Mouse (Mus musculus) stomach, postnatal 0 days (tissue): Measurements from ENCODE around the gene Pax9. TPM values are rescaled to one million over a fixed set of nuclear protein-coding genes. Genes with fewer than 3 reads are reported as not detected.

Experiments used
- ATAC-seq: fragments of 200-750 bp; cut with Nextera tagmentation; 2 replicates; pipeline ENCODE4 v1.8.0; 2017; ENCODE audit not compliant: low FRiP score, low TSS enrichment
- DNase-seq: peaks from one replicate; pipeline ENCODE4 v3.0.0-alpha.2; 2016; ENCODE audit warnings: low spot score
- H3K27ac ChIP-seq: fragments of 300-500 bp; sonication (generic); replicated peaks from 2 replicates; pipeline ENCODE4 v1.5.1; 2014; ENCODE audit warnings: mild to moderate bottlenecking, control low read depth
- H3K27me3 ChIP-seq: fragments of 300-500 bp; sonication (generic); 2 replicates; pipeline ENCODE4 v1.6.1; 2014; ENCODE audit warnings: low read length; ENCODE audit not compliant: control insufficient read depth, insufficient read depth
- H3K36me3 ChIP-seq: fragments of 300-500 bp; sonication (generic); 2 replicates; pipeline ENCODE4 v1.6.1; 2014; ENCODE audit warnings: low read length, mixed read lengths; ENCODE audit not compliant: control insufficient read depth, insufficient read depth
- H3K4me1 ChIP-seq: fragments of 300-500 bp; sonication (generic); replicated peaks from 2 replicates; pipeline ENCODE4 v1.6.1; 2014; ENCODE audit warnings: antibody characterized with exemption; ENCODE audit not compliant: control insufficient read depth, insufficient read depth
- H3K4me2 ChIP-seq: fragments of 300-500 bp; sonication (generic); replicated peaks from 2 replicates; pipeline ENCODE4 v1.6.1; 2014; ENCODE audit warnings: low read depth, mild to moderate bottlenecking, control low read depth, moderate library complexity
- H3K4me3 ChIP-seq: fragments of 300-500 bp; sonication (generic); 2 replicates; pipeline ENCODE4 v1.5.1; 2014; ENCODE audit warnings: low read depth, low read length, control low read depth
- H3K9ac ChIP-seq: fragments of 300-500 bp; sonication (generic); 2 replicates; pipeline ENCODE4 v1.6.1; 2014; ENCODE audit warnings: mild to moderate bottlenecking, low read length, control low read depth, mixed read lengths
- H3K9me3 ChIP-seq: fragments of 300-500 bp; sonication (generic); 2 replicates; pipeline ENCODE4 v1.6.1; 2016; ENCODE audit warnings: low read length; ENCODE audit not compliant: control insufficient read depth
- CTCF ChIP-seq: IDR thresholded peaks from 2 replicates; pipeline ENCODE4 v1.5.1; 2016; ENCODE audit warnings: antibody characterized with exemption, low read depth, mild to moderate bottlenecking, moderate library complexity
- EP300 ChIP-seq: optimal IDR thresholded peaks from 2 replicates; pipeline ENCODE3; 2016; ENCODE audit warnings: antibody characterized with exemption
- WGBS: fragments of 180-500 bp; shearing (Covaris S2); extraction: QIAGEN DNeasy Blood & Tissue Kit; methylation state at CpG from one replicate; pipeline ENCODE4 v1.1.7; 2014; 5-methylcytosine and 5-hydroxymethylcytosine counted together
- polyA plus RNA-seq: library from polyadenylated mRNA; unstranded; fragments of >200 nt; fragmentation: Nextera tagmentation; extraction: Ambion mirVana; gene quantifications from 2 replicates; pipeline ENCODE4 v1.2.1, GENCODE M21; 2015

The Pax9 gene
- polyA plus RNA-seq, 1 experiment from 2014 or later = 1.0 TPM

DNA sequence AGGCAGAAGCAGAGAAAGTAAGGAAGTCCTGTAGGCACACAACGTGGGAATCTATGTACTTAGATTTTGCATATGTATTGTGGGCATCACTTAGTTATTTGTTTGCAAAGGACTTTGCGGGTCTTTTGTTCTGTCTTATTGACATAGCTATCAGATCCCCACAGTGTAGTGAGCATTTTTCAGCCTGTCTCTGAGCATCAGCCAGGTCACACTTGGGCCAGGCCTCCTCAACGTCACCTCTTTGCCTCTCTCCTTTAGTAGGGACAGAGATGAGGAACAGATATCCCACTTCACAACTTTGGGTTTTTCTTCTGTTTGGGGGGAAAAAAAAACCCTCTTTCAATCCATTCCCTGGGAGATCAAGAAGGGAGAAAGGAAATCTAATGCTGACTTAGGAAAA lies 7.8 kb downstream of the Pax9 start:
- DNase-seq (no peak), ATAC-seq (no peak)
- WGBS = 33% methylated on average over 3 of the region's 3 CpGs

DNA sequence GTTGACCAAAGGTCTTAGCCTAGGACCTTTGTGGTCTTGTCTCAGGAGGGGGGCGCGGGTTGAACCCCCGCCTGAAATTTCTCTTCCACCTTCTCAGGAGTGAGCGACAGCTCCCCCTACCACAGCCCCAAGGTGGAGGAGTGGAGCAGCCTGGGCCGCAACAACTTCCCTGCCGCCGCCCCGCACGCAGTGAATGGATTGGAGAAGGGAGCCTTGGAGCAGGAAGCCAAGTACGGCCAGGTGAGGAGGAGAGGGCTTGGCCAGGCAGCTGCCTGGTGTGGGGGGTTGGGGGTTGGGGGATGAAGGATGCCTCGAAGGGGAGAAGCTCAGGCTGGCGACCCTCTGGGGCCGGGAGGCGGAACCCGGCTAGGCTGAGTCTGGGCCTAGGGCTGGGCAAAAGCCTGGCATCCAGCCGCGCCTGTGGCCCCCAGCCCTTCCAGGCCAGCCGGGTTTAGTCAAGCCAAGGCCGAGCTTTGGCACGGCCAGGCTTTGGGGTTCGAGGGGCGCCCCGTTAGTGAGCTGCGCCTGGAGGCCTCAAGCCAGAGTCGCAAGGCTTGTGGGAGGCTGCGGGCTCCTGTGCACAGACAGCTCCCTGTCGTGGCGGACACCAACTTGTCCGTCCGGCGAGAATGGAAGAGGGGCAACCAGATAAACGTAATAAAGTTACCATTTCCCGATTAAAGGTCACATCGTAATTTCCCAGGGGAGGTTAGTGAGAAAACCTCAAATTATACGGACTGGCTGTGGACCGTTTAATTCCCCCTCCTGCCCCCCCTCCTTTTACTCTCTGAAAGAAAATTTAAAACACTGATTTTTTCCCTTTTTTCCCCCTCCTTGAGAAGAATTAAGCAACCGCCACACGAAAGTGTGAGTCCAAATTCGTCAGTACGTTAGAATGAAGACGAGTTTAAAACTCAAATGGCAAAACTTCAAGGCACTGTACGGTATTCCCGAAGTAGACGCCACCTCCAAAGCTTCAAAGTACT lies 8.6 kb downstream of the Pax9 start:
- H3K27me3 ChIP-seq = peaks cover 19% of the 10 kb centered on the region; the same call in 1 of the 2 replicates
- DNase-seq = no peak
- H3K9ac ChIP-seq = no peak overlapping the region
- TF ChIP-seq CTCF (no peak), EP300 (no peak)
- no peak overlapping the region for H3K4me3 ChIP-seq
- no peak overlapping the region for H3K4me2 ChIP-seq
- ATAC-seq = no peak
- no peak overlapping the region for H3K27ac ChIP-seq
- WGBS = 29% methylated on average over 44 of the region's 44 CpGs
- H3K9me3 ChIP-seq = no peaks in the 10 kb centered on the region
- no peaks in the 10 kb centered on the region for H3K36me3 ChIP-seq
- no peaks in the 10 kb centered on the region for H3K4me1 ChIP-seq

More for the DNA sequence above, 7.8 kb downstream of the Pax9 start:
- H3K27me3 ChIP-seq = peaks cover 27% of the 10 kb centered on the region; the same call in 1 of the 2 replicates
- H3K4me2 ChIP-seq = no peak overlapping the region
- H3K27ac ChIP-seq = no peak overlapping the region
- TF ChIP-seq CTCF (no peak), EP300 (no peak)
- H3K9ac ChIP-seq = no peak overlapping the region
- no peaks in the 10 kb centered on the region for H3K9me3 ChIP-seq
- H3K4me1 ChIP-seq = no peaks in the 10 kb centered on the region
- H3K36me3 ChIP-seq = no peaks in the 10 kb centered on the region
- no peak overlapping the region for H3K4me3 ChIP-seq

DNA sequence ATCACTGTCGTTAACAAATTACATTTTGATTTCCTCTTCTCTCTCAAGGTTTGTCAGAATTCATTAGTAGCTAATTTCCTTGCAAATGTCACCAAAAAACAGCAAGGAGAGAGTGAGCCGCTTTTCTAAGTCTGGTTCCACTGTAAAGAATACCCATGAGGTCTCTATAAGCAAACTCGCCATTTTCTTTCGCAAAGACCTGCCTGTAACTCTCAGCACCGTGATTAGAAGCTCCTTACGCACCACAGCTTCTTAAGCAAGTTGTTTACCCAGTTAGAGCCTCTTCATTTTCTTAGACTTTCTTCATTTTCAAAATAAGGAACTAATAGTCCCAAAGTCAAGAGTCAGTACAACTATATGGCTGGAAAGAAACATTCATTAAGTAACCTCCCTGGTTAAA lies 9.4 kb downstream of the Pax9 start:
- Histone ChIP-seq H3K9ac (no peak overlapping the region), H3K36me3 (no peaks in the 10 kb centered on the region), H3K27me3 (peaks cover 16% of the 10 kb centered on the region; the same call in 1 of the 2 replicates), H3K4me3 (no peak overlapping the region), H3K27ac (no peak overlapping the region), H3K4me2 (no peak overlapping the region), H3K9me3 (no peaks in the 10 kb centered on the region), H3K4me1 (no peaks in the 10 kb centered on the region)
- WGBS = 30% methylated on average over 6 of the region's 6 CpGs
- TF ChIP-seq CTCF (no peak), EP300 (no peak)
- DNase-seq = no peak
- ATAC-seq = no peak

DNA sequence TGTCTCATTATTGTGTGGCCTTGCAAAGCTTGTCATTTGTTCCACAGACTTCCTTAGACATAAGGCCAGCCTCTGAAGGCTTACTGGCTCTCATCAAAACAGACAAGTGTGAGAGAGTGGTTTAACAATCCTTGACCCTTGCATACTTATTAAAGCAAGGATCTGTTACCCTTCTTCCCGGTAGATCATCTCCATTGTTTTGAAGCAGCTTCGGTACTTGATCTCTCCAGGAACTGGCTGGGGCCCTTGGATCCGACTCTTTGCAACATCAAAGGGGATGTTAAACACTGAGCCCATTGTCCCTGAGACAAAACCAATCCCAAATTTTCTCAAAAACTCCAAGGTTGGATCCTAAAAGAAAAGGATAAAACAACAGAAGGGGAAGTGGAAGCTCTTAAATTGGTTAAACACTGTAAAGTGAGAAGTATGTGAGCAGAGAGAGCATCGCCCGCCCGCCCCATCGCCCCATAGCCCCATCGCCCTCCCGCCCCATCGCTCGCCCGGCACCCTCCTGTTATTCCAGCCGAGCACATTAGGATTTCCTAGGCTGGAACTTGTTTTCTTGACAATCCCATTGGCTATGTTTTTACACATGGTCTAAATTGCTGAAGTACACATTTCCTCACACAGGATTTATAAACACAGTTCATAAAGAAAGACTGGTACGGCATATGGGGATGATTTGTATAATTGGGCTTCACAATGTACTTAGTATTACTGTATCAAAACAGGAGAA lies 26.6 kb downstream of the Pax9 start:
- TF ChIP-seq EP300 (no peak), CTCF (no peak)
- Histone ChIP-seq H3K4me1 (no peaks in the 10 kb centered on the region), H3K27me3 (no peaks in the 10 kb centered on the region), H3K9me3 (no peaks in the 10 kb centered on the region), H3K9ac (no peak overlapping the region), H3K4me2 (no peak overlapping the region), H3K36me3 (no peaks in the 10 kb centered on the region), H3K4me3 (no peak overlapping the region), H3K27ac (no peak overlapping the region)
- DNase-seq = no peak
- no peak for ATAC-seq
- 51% methylated on average over 14 of the region's 14 CpGs for WGBS

- H3K9me3 ChIP-seq = no peaks in the 10 kb centered on the region
- H3K36me3 ChIP-seq = no peaks in the 10 kb centered on the region
- H3K4me2 ChIP-seq = no peak overlapping the region
- ATAC-seq = no peak
- H3K4me3 ChIP-seq = no peak overlapping the region
- no peak for DNase-seq
- WGBS = 51% methylated on average over 6 of the region's 6 CpGs
- TF ChIP-seq EP300 = no peak
- TF ChIP-seq CTCF = no peak
- H3K4me1 ChIP-seq = no peaks in the 10 kb centered on the region
- H3K9ac ChIP-seq = no peak overlapping the region
- H3K27ac ChIP-seq = no peak overlapping the region
- H3K27me3 ChIP-seq = no peaks in the 10 kb centered on the region
Measured at GRCm38 (mm10) chr12:56718707-56719051, 27.1 kb downstream of the Pax9 start.
